In the genomic region with DNA sequence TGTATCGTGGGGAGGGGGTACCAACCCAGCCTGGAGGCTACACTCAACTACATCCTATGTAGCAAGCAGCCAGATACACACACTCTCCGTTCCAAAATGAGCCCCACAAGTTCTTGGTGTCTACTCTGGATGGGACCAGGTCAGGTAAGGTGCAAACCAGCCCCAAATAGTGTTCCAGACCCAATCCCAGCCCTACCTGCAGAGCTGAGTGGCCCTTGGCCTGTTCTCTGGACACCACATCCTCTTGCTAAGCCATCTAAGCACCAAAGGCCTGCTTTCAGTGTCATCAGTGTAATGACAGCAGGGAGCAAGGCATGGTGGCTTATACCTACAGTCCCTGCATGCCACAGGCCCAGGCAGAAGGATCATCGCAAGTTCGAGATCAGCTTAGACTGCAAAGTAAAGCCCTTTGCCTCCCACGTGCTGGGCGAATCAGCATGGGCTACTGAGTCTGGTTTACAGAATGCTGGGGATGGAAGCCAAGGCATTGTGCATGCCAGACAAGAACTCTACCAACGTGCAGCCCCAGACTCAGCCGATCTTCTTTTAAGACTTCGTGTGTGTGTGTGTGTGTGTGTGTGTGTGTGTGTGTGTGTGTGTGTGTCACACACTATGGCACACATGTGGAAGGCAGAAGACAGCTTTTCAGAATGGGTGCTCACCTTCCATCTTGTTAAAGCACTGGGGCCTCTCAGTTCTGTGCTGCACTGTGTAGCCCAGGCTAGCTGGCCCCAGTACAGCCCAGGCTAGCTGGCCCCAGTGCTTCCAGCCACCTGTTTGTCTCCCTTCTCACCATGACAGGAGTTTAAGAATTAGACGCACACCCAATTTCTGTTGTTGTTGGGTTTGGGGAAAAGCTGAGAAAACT, we compare ENCODE assay signal across 18 mouse cellular contexts. TPM values are rescaled to one million over a fixed set of nuclear protein-coding genes. Genes with fewer than 3 reads are reported as not detected.
DNase-seq lines count a peak whose midpoint lies in the region; ATAC-seq and TF ChIP-seq lines count a peak whose summit lies in the region.
"Had no signal": no experiment of that assay in that cellular context is flagged by ENCODE, and none has a peak within 500 bp of the region (broad histone marks: within the 10 kb centered on the region; RNA-seq: fewer than 3 reads in every experiment).

No protein-coding gene starts in this region.

- peak; percentile 80 for DNase-seq in heart, embryonic 10.5 days (ENCODE audit: low spot score)
- DNase-seq in heart, adult 2 months: no peak
- DNase-seq in midbrain, embryonic 10.5 days (ENCODE audit: low spot score): no peak
- DNase-seq in liver, embryonic 13.5 days: no peak
- no peak for DNase-seq in cerebellum, postnatal 36 days
- DNase-seq in gastrocnemius, postnatal 25 days: no peak
- DNase-seq in gastrocnemius, adult 18-20 months (ENCODE audit: low spot score): no peak
- DNase-seq: cerebellum, postnatal 10 days; gastrocnemius, adult 2 months; kidney, postnatal 36 days; layer of hippocampus, postnatal 36 days; thymus, postnatal 25 days had no signal

- H3K4me3 ChIP-seq in heart, embryonic 10.5 days: no peak overlapping the region
- H3K4me3 ChIP-seq in heart, adult 2 months: no peak overlapping the region
- H3K4me3 ChIP-seq in midbrain, embryonic 10.5 days: no peak overlapping the region
- H3K4me3 ChIP-seq in midbrain, embryonic 16.5 days (ENCODE audit: low read depth, low read length): no peak overlapping the region
- no peak overlapping the region; the same call in 1 of the 2 replicates for H3K4me3 ChIP-seq in liver, embryonic 13.5 days (replicated peaks)
- H3K4me3 ChIP-seq: embryonic facial prominence, embryonic 12.5 days; forebrain, embryonic 15.5 days; gastrocnemius, adult 2 months; limb, embryonic 10.5 days; midbrain, embryonic 12.5 days had no signal

- TF ChIP-seq POLR2A in heart, adult 2 months (IDR thresholded peaks at IDR 0.05; ENCODE audit: insufficient read depth, low read depth, low read length): no peak

- H3K4me1 ChIP-seq in heart, embryonic 10.5 days: peaks cover 67% of the 10 kb centered on the region
- H3K4me1 ChIP-seq in heart, adult 2 months (ENCODE audit: control insufficient read depth, insufficient read depth, low read length): no peaks in the 10 kb centered on the region; the same call in 1 of the 2 replicates
- peaks cover 22% of the 10 kb centered on the region for H3K4me1 ChIP-seq in midbrain, embryonic 10.5 days
- no peaks in the 10 kb centered on the region for H3K4me1 ChIP-seq in midbrain, embryonic 16.5 days (ENCODE audit: control insufficient read depth, insufficient read depth, low read length)
- H3K4me1 ChIP-seq in liver, embryonic 13.5 days (replicated peaks): peaks cover 76% of the 10 kb centered on the region

- H3K27ac ChIP-seq in heart, embryonic 10.5 days: peak overlapping the region; percentile 83
- no peak overlapping the region for H3K27ac ChIP-seq in heart, adult 2 months
- H3K27ac ChIP-seq in midbrain, embryonic 10.5 days (replicated peaks): peak overlapping the region; percentile 19; the same call in 1 of the 2 replicates
- no peak overlapping the region for H3K27ac ChIP-seq in midbrain, embryonic 16.5 days (ENCODE audit: low read length)
- peak overlapping the region; percentile 93 for H3K27ac ChIP-seq in liver, embryonic 13.5 days
- H3K27ac ChIP-seq: embryonic facial prominence, embryonic 12.5 days; forebrain, embryonic 15.5 days; gastrocnemius, adult 2 months; limb, embryonic 10.5 days; midbrain, embryonic 12.5 days had no signal

- H3K27me3 ChIP-seq in heart, embryonic 10.5 days (ENCODE audit: insufficient read depth, poor library complexity, severe bottlenecking): no peaks in the 10 kb centered on the region
- H3K27me3 ChIP-seq in heart, adult 2 months (ENCODE audit: control insufficient read depth, insufficient read depth, low read length): no peaks in the 10 kb centered on the region
- H3K27me3 ChIP-seq in midbrain, embryonic 10.5 days (ENCODE audit: low read depth, poor library complexity, severe bottlenecking): no peaks in the 10 kb centered on the region; the same call in 1 of the 2 replicates
- H3K27me3 ChIP-seq in midbrain, embryonic 16.5 days (ENCODE audit: control insufficient read depth, insufficient read depth, low read depth, low read length): no peaks in the 10 kb centered on the region
- H3K27me3 ChIP-seq in liver, embryonic 13.5 days: no peaks in the 10 kb centered on the region
- H3K27me3 ChIP-seq: embryonic facial prominence, embryonic 12.5 days; forebrain, embryonic 15.5 days; midbrain, embryonic 12.5 days had no signal

- H3K4me2 ChIP-seq in midbrain, embryonic 16.5 days (ENCODE audit: low read length): no peak overlapping the region
- peak overlapping the region; percentile 43 for H3K4me2 ChIP-seq in liver, embryonic 13.5 days
- H3K4me2 ChIP-seq: embryonic facial prominence, embryonic 12.5 days; forebrain, embryonic 15.5 days; midbrain, embryonic 12.5 days had no signal

- ATAC-seq in midbrain, embryonic 16.5 days: no peak
- ATAC-seq in liver, embryonic 13.5 days (ENCODE audit: low read depth): 0 out of 2 replicates have a peak, but pooled peaks have one; percentile 9
- ATAC-seq: forebrain, embryonic 15.5 days; intestine, postnatal 0 days had no signal

- H3K79me2 ChIP-seq in heart, adult 2 months (replicated peaks; ENCODE audit: control insufficient read depth, insufficient read depth, low read length): no peaks in the 10 kb centered on the region

- peaks cover 41% of the 10 kb centered on the region for H3K36me3 ChIP-seq in heart, embryonic 10.5 days
- no peaks in the 10 kb centered on the region for H3K36me3 ChIP-seq in heart, adult 2 months (ENCODE audit: control insufficient read depth, insufficient read depth, low read length)
- H3K36me3 ChIP-seq in midbrain, embryonic 10.5 days: no peaks in the 10 kb centered on the region
- H3K36me3 ChIP-seq in midbrain, embryonic 16.5 days (ENCODE audit: control insufficient read depth, insufficient read depth, low read length): no peaks in the 10 kb centered on the region
- no peaks in the 10 kb centered on the region for H3K36me3 ChIP-seq in liver, embryonic 13.5 days
- H3K36me3 ChIP-seq: embryonic facial prominence, embryonic 12.5 days; forebrain, embryonic 15.5 days; limb, embryonic 10.5 days; midbrain, embryonic 12.5 days had no signal

- TF ChIP-seq EP300 in heart, adult 2 months (IDR thresholded peaks at IDR 0.05; ENCODE audit: insufficient read depth, low read depth, low read length): no peak

- no peak for TF ChIP-seq CTCF in heart, adult 2 months (IDR thresholded peaks at IDR 0.05)

- no peaks in the 10 kb centered on the region for H3K9me3 ChIP-seq in heart, embryonic 10.5 days
- no peaks in the 10 kb centered on the region; the same call in 1 of the 2 replicates for H3K9me3 ChIP-seq in midbrain, embryonic 10.5 days (replicated peaks)
- H3K9me3 ChIP-seq in midbrain, embryonic 16.5 days (replicated peaks; ENCODE audit: control insufficient read depth, low read length, poor library complexity, severe bottlenecking): no peaks in the 10 kb centered on the region
- no peaks in the 10 kb centered on the region for H3K9me3 ChIP-seq in liver, embryonic 13.5 days (replicated peaks)
- H3K9me3 ChIP-seq: embryonic facial prominence, embryonic 12.5 days; forebrain, embryonic 15.5 days; limb, embryonic 10.5 days had no signal

- no peak overlapping the region for H3K9ac ChIP-seq in heart, adult 2 months (ENCODE audit: low read depth, low read length)
- no peak overlapping the region for H3K9ac ChIP-seq in midbrain, embryonic 16.5 days (ENCODE audit: low read depth, low read length)
- H3K9ac ChIP-seq in liver, embryonic 13.5 days: peak overlapping the region; percentile 56
- H3K9ac ChIP-seq: embryonic facial prominence, embryonic 12.5 days; forebrain, embryonic 15.5 days; midbrain, embryonic 12.5 days had no signal

- intact Hi-C loops in heart, adult 2 months (cut with DNase I): no loop called here

- WGBS in heart, embryonic 10.5 days: 86% methylated on average over 10 of the region's 10 CpGs
- WGBS in heart, adult 2 months: 82% methylated on average over 10 of the region's 10 CpGs
- 86% methylated on average over 10 of the region's 10 CpGs for WGBS in midbrain, embryonic 10.5 days
- 84% methylated on average over 10 of the region's 10 CpGs for WGBS in midbrain, embryonic 16.5 days
- WGBS in liver, embryonic 13.5 days (ENCODE audit: insufficient replicate concordance): 48% methylated on average over 10 of the region's 10 CpGs

RNA-seq across cellular contexts. Expression of a gene that starts 7.5 kb away (rescaled TPM):
- polyA plus RNA-seq in heart, embryonic 10.5 days (2016; fragmentation: Nextera tagmentation; extraction: Ambion mirVana): 1,471 and 1,998 TPM in 2 replicates
- 100 to 1,000 TPM in 1 of 2 experiments, 10 to 100 TPM in 1; 86.6 to 107 TPM for total RNA-seq in heart, adult 2 months (2021)
- 176 and 204 TPM in 2 replicates for polyA plus RNA-seq in heart, adult 2 months (2012; rRNA removed)
- polyA plus RNA-seq in midbrain, embryonic 10.5 days (2016; fragmentation: Nextera tagmentation; extraction: Ambion mirVana): 83.4 and 120 TPM in 2 replicates
- 33.7 and 38.8 TPM in 2 replicates for polyA plus RNA-seq in midbrain, embryonic 16.5 days (2015; fragmentation: Nextera tagmentation; extraction: Ambion mirVana)
- 58.3 and 60.1 TPM in 2 replicates for polyA plus RNA-seq in liver, embryonic 13.5 days (2015; fragmentation: Nextera tagmentation; extraction: Ambion mirVana)
- total RNA-seq in gastrocnemius, postnatal 25 days (2021): 10 to 100 TPM; 63.4 to 81.7 TPM
- total RNA-seq in gastrocnemius, adult 18-20 months (2021): 10 to 100 TPM; 47.9 to 60.8 TPM

RNA-seq across cellular contexts. Expression of a gene that starts 57.1 kb away (rescaled TPM):
- 48.4 and 62.3 TPM in 2 replicates for polyA plus RNA-seq in heart, embryonic 10.5 days (2016; fragmentation: Nextera tagmentation; extraction: Ambion mirVana)
- total RNA-seq in heart, adult 2 months (2021): under 1 TPM; 0.63 to 0.66 TPM
- polyA plus RNA-seq in heart, adult 2 months (2012; rRNA removed): 0.76 and 1.2 TPM in 2 replicates
- polyA plus RNA-seq in midbrain, embryonic 10.5 days (2016; fragmentation: Nextera tagmentation; extraction: Ambion mirVana): 98.4 and 101 TPM in 2 replicates
- polyA plus RNA-seq in midbrain, embryonic 16.5 days (2015; fragmentation: Nextera tagmentation; extraction: Ambion mirVana): 12.5 and 14.1 TPM in 2 replicates
- polyA plus RNA-seq in liver, embryonic 13.5 days (2015; fragmentation: Nextera tagmentation; extraction: Ambion mirVana): 7.2 and 9.0 TPM in 2 replicates
- under 1 TPM; 0.46 to 0.86 TPM for total RNA-seq in gastrocnemius, postnatal 25 days (2021)
- total RNA-seq in gastrocnemius, adult 18-20 months (2021): under 1 TPM; 0.21 to 0.40 TPM

Comparison
In these comparisons a context has a peak if more than half of its experiments do, and no peak if none do; other contexts are left out.
1. H3K27ac ChIP-seq: peak in heart, embryonic 10.5 days (single experiment), midbrain, embryonic 10.5 days (single experiment) and liver, embryonic 13.5 days (single experiment); none in heart, adult 2 months (single experiment) and midbrain, embryonic 16.5 days (single experiment).